Mouse (Mus musculus) kidney, adult 2 months (tissue): ENCODE measurements around the gene Rhob. TPM values are rescaled to one million over a fixed set of nuclear protein-coding genes. Genes with fewer than 3 reads are reported as not detected.

Experiments used
- DNase-seq: peaks from one replicate; pipeline ENCODE4 v3.0.0; 2021
- H3K27ac ChIP-seq: fragments of 200-500 bp; 2 replicates; pipeline ENCODE4 v1.5.1; 2012; ENCODE audit warnings: low read depth, low read length, control low read depth, inconsistent platforms; ENCODE audit not compliant: insufficient read depth
- H3K27me3 ChIP-seq: fragments of 200-500 bp; replicated peaks from 2 replicates; pipeline ENCODE4 v1.6.1; 2012; ENCODE audit warnings: mild to moderate bottlenecking, moderate library complexity, low read length, inconsistent platforms; ENCODE audit not compliant: control insufficient read depth, insufficient read depth
- H3K36me3 ChIP-seq: fragments of 200-500 bp; 2 replicates; pipeline ENCODE4 v1.6.1; 2012; ENCODE audit warnings: mild to moderate bottlenecking, moderate library complexity, low read length, inconsistent platforms; ENCODE audit not compliant: control insufficient read depth, insufficient read depth
- H3K4me1 ChIP-seq: fragments of 200-500 bp; 2 replicates; pipeline ENCODE4 v1.6.1; 2011; ENCODE audit warnings: low read length; ENCODE audit not compliant: control insufficient read depth, insufficient read depth
- H3K4me3 ChIP-seq: fragments of 200-500 bp; 2 replicates; pipeline ENCODE4 v1.5.1; 2011; ENCODE audit warnings: mild to moderate bottlenecking, low read depth, low read length, control low read depth; ENCODE audit not compliant: insufficient read depth
- CTCF ChIP-seq: fragments of 200-500 bp; conservative IDR thresholded peaks from 2 replicates; pipeline ENCODE4 v1.5.1; 2011; ENCODE audit warnings: low read depth, mild to moderate bottlenecking, control low read depth, low read length, moderate library complexity, mixed read lengths; ENCODE audit not compliant: insufficient read depth, insufficient read length
- POLR2A ChIP-seq: fragments of 200-500 bp; IDR thresholded peaks from one replicate; pipeline ENCODE4 v1.6.1; 2011; ENCODE audit warnings: low read depth, low read length, control low read depth
- WGBS: fragments of 180-500 bp; shearing (Covaris S2); methylation state at CpG from one replicate; pipeline ENCODE4 v1.1.7; 2018; 5-methylcytosine and 5-hydroxymethylcytosine counted together
- polyA plus RNA-seq: library from polyadenylated mRNA; depleted of rRNA; stranded (reverse); fragments of >200 nt; gene quantifications from 2 replicates; pipeline ENCODE4 v1.2.3, GENCODE M21; 2012; rRNA removed

The Rhob gene
- polyA plus RNA-seq: 128 and 145 TPM in 2 replicates

- peak; percentile 99 for DNase-seq
- peak within 1 kb of the TSS; percentile 93 for H3K27ac ChIP-seq
- H3K36me3 ChIP-seq: no peaks in the 10 kb centered on the region
- TF ChIP-seq CTCF: no peak
- peak; percentile 98 for TF ChIP-seq POLR2A
- H3K27me3 ChIP-seq: no peaks in the 10 kb centered on the region
- H3K4me3 ChIP-seq: peak within 1 kb of the TSS; percentile 92
- peaks cover 4% of the 10 kb centered on the region; the same call in 1 of the 2 replicates for H3K4me1 ChIP-seq
- WGBS: 1% methylated on average over 56 of the region's 56 CpGs
Observed at GRCm38 (mm10) chr12:8499871-8500596, at the start of gene Rhob. Gene Rhob (minus strand): TSS chr12:8500009.

- WGBS: 21% methylated on average over 11 of the region's 11 CpGs
- TF ChIP-seq CTCF (peak; percentile 100; the same call in 1 of the 2 replicates), POLR2A (no peak)
- no peak overlapping the region for H3K4me3 ChIP-seq
- peak; percentile 85 for DNase-seq
- no peaks in the 10 kb centered on the region for H3K36me3 ChIP-seq
- H3K27me3 ChIP-seq: no peaks in the 10 kb centered on the region
- no peak overlapping the region for H3K27ac ChIP-seq
- H3K4me1 ChIP-seq: no peaks in the 10 kb centered on the region
Observed at GRCm38 (mm10) chr12:8547357-8547756, 47.5 kb upstream of the Rhob start.

- TF ChIP-seq POLR2A (no peak), CTCF (no peak)
- H3K27me3 ChIP-seq: no peaks in the 10 kb centered on the region
- H3K36me3 ChIP-seq: no peaks in the 10 kb centered on the region
- H3K27ac ChIP-seq: no peak overlapping the region
- H3K4me1 ChIP-seq: no peaks in the 10 kb centered on the region
- H3K4me3 ChIP-seq: no peak overlapping the region
- 89% methylated on average over 6 of the region's 6 CpGs for WGBS
- DNase-seq: no peak
Observed at GRCm38 (mm10) chr12:8546801-8547200, 47.0 kb upstream of the Rhob start.

GRCm38 (mm10) chr12:8545066-8545610 is 45.3 kb upstream of the Rhob start:
- TF ChIP-seq CTCF: no peak
- TF ChIP-seq POLR2A: no peak
- Histone ChIP-seq H3K27ac (no peak overlapping the region), H3K36me3 (no peaks in the 10 kb centered on the region), H3K4me1 (no peaks in the 10 kb centered on the region), H3K27me3 (no peaks in the 10 kb centered on the region), H3K4me3 (no peak overlapping the region)
- DNase-seq: no peak
- 62% methylated on average over 5 of the region's 5 CpGs for WGBS

GRCm38 (mm10) chr12:8542371-8542770 is 42.6 kb upstream of the Rhob start:
- no peak for DNase-seq
- H3K27me3 ChIP-seq: no peaks in the 10 kb centered on the region
- no peak for TF ChIP-seq POLR2A
- TF ChIP-seq CTCF: no peak
- H3K4me3 ChIP-seq: no peak overlapping the region
- no peaks in the 10 kb centered on the region for H3K36me3 ChIP-seq
- H3K4me1 ChIP-seq: no peaks in the 10 kb centered on the region
- WGBS: 91% methylated on average over 4 of the region's 4 CpGs
- no peak overlapping the region for H3K27ac ChIP-seq

GRCm38 (mm10) chr12:8539471-8539870 is 39.7 kb upstream of the Rhob start:
- H3K36me3 ChIP-seq: no peaks in the 10 kb centered on the region
- H3K27ac ChIP-seq: no peak overlapping the region
- DNase-seq: peak; percentile 91
- no peaks in the 10 kb centered on the region for H3K27me3 ChIP-seq
- TF ChIP-seq CTCF (no peak), POLR2A (no peak)
- H3K4me3 ChIP-seq: no peak overlapping the region
- 55% methylated on average over 13 of the region's 13 CpGs for WGBS
- no peaks in the 10 kb centered on the region for H3K4me1 ChIP-seq

GRCm38 (mm10) chr12:8537291-8537690 is 37.5 kb upstream of the Rhob start:
- H3K27ac ChIP-seq: no peak overlapping the region
- H3K4me1 ChIP-seq: no peaks in the 10 kb centered on the region
- H3K4me3 ChIP-seq: no peak overlapping the region
- TF ChIP-seq POLR2A: no peak
- no peak for TF ChIP-seq CTCF
- H3K36me3 ChIP-seq: no peaks in the 10 kb centered on the region
- no peaks in the 10 kb centered on the region for H3K27me3 ChIP-seq
- 94% methylated on average over 5 of the region's 5 CpGs for WGBS
- no peak for DNase-seq
